Mouse (Mus musculus): ENCODE measurements around the gene Adam17.
"Not testable (repeated sequence)": the region's sequence is repeated elsewhere in the genome, so short reads cannot be mapped to it uniquely, and the experiment has no call there.

Adam17 gene

GRCm38 (mm10) chr12:21373100-21373819 is at the start of gene Adam17:
Gene Adam17 (minus strand): TSS chr12:21373632.
- peak; percentile 96 for DNase-seq

DNA sequence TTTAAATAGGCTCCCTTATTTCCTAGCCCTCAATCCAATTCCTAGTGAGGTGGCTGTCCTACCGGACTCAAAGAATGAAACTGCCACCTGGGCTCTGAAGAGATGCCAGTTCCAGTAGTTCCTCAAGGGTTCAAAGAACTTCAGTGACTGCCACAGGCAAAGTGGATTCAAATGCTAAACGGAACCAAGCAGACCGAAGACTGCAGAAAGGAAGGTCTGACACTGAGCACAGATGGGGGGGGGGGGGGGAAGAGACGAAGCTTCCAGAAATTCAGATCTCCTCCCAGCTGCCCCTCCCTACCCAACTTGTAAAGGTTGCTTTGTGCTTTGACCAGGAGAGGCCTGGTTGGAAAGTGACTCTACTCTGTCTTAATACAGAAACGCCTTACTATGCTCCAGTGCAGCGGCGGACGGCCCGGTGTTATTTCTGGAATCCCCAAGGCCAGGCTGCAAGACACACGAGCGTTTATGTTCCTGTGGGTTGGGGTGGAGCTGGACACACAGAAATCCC is 45.2 kb upstream of the Adam17 start:
- DNase-seq = peak; percentile 68

- no peak for DNase-seq
Observed at GRCm38 (mm10) chr12:21418083-21418482, 44.7 kb upstream of the Adam17 start.

GRCm38 (mm10) chr12:21417100-21418070 is 44.0 kb upstream of the Adam17 start, which contains the start of gene Ywhaq:
Gene Ywhaq (minus strand): TSS chr12:21417637.
- peak; percentile 99 for DNase-seq

DNA sequence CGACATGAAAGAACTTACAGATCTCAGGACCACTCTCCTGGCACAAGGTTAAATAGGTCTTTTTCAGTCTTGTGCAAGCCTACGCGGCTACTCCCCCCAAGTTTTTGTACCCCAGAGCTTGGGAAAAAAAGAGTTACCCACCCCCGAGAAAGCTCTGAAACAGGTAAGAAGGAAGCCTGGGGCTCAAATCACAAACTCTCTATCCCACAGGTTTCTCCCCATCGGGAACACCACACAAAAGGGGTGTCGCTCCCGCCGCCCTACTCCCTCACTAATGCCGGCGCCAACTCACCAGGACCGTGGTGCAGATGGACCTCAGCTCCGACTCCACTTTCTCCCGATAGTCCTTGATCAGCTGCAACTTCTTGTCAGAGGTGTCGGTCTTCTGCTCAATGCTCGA is 43.1 kb upstream of the Adam17 start:
- DNase-seq = peak; percentile 66

GRCm38 (mm10) chr12:21410620-21411019 is 37.2 kb upstream of the Adam17 start:
- DNase-seq = no peak

DNA sequence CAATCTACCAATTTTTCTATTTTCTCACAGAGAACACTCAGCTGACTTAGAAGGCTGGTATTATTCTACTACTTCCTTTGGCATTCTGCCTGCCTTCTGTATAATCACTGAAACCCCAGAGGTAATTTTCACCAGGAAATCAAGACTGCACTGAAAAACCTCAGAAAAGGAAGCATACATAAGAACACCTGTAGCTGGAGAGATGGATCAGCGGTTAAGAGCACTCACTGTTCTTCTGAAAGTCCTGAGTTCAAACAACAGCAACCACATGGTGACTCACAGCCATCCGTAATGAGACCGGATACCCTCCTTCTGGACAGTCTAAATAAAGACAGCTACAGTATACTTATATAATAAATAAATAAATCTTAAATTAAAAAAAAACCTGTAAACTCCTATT is 36.2 kb upstream of the Adam17 start:
- DNase-seq = no peak

DNA sequence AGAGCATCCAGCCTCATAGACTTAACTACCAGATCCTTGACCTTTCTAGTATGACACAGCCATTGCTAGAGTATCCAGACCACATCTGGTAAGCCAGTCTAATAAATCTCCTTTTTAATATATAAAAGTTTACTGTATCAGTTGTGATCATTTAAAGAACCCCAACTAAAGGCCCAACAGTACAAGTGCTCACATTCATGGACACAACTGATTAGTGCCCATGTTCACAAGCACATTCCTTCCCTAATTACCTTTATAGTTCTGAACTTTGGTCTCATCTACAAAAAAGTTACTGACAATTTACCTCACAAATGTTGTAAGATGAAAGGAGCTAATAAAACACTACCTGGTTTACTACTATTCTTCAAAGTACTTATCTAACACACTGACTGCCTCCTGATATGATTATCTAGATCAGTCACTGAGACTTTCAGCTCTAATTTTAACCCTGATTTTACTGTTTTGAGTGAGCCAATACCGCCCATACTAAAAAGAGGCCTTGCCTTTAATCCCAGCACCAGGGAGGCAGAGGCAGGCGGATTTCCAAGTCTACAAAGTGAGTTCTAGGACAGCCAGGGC is 35.4 kb upstream of the Adam17 start:
- no peak for DNase-seq

DNA sequence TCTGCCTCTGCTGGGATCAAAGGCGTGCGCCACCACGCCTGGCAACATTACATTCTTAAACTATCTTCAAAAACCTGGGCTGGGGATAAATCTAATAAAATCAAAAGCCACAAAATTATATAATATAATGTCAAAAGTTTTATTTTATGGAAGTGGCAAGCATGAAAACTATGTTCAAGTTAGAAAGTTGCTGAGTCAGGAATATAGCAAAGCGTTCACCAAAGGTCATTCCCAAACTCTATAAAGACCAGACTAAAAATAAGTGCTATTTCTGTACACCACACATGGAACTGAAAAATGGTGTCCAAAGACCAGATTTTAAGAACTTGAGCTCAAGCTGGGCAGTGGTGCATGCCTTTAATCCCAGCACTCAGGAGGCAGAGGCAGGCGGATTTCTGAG is 29.3 kb upstream of the Adam17 start:
- no peak for DNase-seq

DNA sequence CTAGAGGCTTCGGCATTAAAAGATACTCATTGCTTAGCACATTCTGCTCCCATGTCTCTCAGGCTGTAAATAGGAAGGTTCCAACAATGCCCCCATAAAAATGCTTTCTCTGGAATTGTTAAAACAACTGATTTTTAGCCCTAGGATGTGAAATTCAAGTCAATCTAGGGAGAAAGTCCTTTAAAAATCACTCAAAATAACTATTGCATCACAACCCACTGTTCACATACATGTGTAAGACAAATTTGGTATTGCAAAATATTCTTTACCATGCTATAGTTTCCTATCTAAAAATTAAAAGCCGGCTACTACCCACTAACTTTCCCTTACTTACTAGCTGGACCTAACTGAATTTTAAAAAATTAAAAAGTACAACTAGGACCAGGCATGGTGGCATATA is 12.8 kb upstream of the Adam17 start:
- DNase-seq = no peak

DNA sequence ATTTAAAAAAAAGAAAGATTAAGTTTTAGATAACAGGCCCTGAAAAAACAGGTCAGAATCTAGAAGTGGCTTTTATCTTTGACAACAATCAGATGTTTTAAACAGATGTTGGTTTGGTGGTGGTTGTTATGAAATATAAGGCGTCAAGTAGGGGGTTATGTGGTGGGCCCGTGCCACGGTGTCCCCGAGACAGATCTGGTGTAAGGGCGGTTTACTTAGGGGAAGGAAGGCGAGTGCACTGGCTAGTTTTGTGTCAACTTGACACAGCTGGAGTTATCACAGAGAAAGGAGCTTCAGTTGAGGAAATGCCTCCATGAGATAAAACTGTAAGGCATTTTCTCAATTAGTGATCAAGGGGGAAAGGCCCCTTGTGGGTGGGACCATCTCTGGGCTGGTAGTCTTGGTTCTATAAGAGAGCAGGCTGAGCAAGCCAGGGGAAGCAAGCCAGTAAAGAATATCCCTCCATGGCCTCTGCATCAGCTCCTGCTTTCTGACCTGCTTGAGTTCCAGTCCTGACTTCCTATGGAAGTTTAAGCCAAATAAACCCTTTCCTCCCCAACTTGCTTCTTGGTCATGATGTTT is 5.4 kb upstream of the Adam17 start:
- not testable (repeated sequence) for DNase-seq

DNA sequence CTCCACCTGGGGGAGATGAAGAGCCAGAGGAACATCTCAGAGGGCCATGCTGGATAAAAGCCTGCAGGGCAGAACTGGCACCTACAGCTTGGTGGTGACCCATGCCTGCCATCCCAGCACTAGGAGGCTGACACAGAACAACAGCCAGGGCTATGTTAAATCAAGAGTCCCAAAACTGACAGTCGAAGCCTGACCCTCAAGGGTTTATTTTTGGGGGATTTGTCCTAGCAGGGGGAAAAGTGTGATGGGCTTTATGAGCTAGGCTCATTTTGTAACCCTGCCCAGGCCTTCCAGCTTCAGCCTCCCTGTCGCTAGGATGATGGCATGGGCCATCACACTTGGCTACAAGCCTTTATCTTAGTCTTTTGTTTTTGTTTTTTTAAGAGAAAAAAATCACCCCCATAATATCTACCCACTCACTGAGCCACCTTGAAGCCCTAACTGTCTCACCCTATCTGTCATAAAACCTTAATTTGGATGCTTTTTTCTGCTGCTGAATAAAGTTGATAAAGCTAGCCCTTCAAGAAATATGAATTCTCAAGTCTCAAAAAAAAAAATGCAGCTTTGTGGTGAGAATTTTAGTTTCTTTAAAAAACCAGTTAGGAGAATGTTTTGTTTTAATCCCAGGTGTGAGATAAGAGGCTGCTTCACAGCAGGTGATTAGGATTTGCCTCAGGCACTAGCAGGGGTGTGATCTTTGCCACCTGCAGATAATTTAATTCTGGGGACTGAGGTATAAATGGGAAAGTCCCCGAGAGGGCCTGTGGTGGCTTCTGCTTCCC is 2.1 kb upstream of the Adam17 start:
- DNase-seq = peak; percentile 19

DNA sequence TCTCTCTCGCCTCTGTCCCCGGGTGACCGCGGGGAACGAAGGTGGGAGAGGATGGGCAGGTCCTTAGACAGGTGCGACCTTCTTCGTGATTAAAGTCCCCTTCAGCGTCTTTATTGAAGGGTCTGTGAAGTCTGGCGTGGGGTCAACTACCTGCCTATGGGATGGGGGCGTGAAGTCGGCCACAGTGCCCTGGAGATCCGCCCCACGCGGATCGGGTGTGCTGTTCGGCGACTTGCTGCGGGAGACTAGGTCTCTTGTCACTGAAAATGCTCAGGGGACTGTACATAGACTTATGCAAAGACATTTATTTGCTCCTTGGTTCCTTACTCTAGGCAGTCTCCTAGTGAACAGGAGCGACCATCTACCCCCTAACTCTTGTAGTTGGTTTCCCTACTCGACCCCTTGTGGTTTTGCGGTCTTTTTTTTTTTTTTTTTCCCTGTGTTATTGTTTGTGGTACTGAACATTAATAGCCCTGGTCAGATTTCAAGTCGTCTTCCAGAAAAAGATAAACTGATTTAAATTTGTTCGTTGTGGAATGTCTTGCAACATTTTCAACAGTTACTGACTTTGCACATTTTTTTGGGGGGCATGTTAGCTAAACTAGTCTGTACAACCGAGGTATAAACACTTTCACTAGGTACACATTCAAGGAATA is 516 bp upstream of the Adam17 start:
- DNase-seq = no peak

- no peak for DNase-seq
Observed at GRCm38 (mm10) chr12:21370035-21370611, 3.3 kb downstream of the Adam17 start.

DNA sequence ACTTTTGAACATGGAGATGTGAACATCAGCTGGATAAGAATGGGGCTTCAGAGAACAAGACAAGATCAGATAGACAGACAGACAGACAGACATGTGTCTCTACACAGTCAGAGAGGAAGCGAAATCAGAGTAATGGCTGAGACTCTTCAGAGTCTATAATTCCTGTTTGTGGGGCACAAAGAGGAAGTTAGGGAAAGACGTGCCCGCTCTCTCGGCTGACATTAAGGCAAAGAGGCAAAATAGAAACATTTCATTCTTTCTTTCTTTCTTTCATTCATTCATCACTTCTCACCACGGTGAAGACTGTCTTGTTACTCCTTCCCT is 4.4 kb downstream of the Adam17 start:
- DNase-seq = no peak

DNA sequence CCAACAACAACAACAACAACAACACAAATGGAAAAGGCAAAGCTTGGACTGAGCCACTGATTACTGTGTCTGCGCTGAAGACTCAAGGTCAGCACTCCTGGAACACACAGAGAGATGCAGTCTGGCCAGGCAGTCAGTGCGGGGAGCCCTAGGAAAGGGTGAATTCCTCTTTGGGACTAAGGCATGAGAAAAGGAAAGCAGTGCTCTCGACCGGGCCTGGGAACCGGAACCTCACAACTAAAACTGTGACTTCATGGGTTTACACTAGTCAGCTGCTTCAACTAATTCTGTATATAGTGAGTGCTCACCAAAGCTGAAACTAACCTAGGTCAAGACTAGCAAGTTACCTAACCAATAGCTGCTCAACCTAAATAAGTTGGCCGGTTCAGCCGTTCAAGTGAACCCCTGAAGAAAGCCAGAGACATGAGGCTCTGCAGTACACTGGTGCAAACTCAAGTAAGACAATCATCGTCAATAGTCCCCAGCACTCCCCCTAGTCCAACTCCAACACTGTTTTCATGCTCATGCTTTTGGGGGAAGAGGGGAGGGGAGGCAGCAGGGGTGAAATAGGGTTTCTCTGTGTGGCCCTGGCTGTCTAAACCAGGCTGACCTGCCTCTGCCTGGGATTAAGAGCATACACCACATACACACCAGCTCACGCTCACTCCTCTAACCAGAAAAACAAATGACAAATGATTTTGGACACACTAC is 4.9 kb downstream of the Adam17 start:
- no peak for DNase-seq

DNA sequence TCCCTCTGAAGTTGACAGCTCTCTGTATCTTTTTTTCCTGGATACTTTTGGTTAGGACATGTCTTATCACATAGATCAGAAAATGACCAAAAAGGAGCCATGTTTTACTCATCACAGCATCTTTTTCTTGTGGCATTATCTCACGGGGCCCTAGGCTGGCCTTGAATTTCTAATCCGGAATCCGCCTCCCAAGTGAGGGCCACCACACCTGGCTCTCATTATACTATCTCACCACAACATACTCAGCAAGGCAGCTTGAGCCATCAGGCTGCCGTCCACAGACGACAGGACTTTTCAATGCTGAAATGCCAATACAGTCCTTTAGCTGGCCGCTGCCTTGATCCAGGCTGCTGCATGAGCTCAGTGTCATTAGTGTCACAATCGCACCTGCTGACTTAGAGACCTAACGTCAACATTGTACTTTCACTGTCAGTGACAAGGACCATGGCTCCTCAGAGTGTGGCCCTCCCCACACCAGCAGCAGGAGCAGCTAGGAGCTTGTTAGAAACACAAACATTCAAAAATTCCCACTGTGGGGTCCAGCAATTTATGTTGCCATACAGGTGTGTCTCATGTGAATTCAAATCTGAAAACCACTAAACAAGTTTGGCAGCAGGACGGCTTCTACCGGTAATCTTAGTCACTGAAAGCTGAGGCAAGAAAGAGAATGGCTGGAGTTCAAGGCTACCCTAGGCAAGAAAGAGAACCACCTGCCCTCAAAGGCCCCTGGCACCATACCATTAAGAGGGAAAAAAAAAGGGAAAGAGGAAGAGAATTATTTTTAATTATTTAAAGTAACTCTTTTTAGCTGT is 8.6 kb downstream of the Adam17 start:
- DNase-seq = no peak

DNA sequence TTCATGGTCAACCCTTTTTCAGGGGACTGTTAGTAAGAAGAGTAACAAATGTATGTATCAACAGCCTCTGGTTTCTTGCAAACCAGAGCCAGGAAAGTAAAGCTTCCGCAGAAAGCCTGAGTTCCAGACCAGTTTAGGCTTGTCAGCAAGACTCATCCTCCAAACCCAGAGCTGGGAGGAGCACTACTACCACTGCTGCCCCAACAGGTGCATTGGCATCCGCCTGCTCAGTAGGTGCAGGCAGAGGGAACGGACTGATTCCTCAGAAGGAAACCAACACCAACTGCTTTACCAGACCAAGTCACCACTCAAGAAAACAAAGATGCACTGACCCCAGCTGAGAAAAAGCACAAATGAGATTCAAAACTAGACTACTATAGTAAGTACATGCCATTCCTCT is 10.2 kb downstream of the Adam17 start:
- no peak for DNase-seq

GRCm38 (mm10) chr12:21362686-21363085 is 10.7 kb downstream of the Adam17 start:
- DNase-seq = no peak

- no peak for DNase-seq
Observed at GRCm38 (mm10) chr12:21353681-21354080, 19.8 kb downstream of the Adam17 start.
